Mouse (Mus musculus) liver, adult 2 months (tissue): ENCODE results near the gene D430041D05Rik.

Experiments used
- CTCF ChIP-seq: fragments of 200-500 bp; IDR thresholded peaks from 2 replicates; pipeline ENCODE4 v1.5.1; 2011; ENCODE audit warnings: low read depth, low read length, control low read depth
- POLR2A ChIP-seq: fragments of 200-500 bp; IDR thresholded peaks from 2 replicates; pipeline ENCODE4 v1.6.1; 2011; ENCODE audit warnings: low read length, control low read depth; ENCODE audit not compliant: insufficient read depth; ENCODE audit errors: extremely low read depth

DNA sequence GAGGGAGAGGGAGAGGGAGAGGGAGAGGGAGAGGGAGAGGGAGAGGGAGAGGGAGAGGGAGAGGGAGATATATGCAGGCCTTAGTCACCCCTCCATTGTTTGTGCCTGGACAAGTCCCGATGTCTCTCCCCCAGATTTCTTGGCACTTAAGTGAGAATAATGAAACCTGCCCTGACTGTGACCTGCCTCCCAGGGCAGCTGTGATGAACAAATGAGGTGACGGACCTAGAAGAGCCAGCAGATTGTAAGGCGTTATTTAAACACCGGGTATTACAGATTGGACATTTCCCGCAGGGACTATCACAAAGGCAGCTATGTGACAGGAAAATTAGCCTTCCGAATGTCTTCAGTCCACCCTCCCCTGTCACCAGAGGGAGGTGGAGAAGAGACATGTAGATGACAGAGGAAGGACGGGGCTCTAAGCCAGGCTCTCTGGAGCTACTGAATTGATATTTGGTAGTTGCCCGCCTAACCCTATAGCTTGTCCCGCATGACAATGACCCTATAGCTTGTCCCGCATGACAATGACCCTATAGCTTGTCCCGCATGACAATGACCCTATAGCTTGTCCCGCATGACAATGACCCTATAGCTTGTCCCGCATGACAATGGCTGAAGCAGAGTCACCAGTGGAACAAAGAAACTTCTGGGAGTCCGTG is 191.0 kb downstream of the D430041D05Rik start:
- TF ChIP-seq POLR2A: no peak
- TF ChIP-seq CTCF: no peak
